Mouse (Mus musculus): Measurements from ENCODE around the gene Usp49. TPM values are rescaled to one million over a fixed set of nuclear protein-coding genes. Genes with fewer than 3 reads are reported as not detected.

Gene Usp49
- 1 to 10 TPM; 5.4 to 8.4 TPM for total RNA-seq (2023)

GRCm38 (mm10) chr17:47630678-47631065 is at the start of gene Usp49:
Gene Usp49 (plus strand): TSS chr17:47630690.

GRCm38 (mm10) chr17:47610849-47611660 is 19.4 kb upstream of the Usp49 start, which contains the start of the genes Bysl, Med20 and Gm20517:
Gene Bysl (minus strand): TSS chr17:47611492.
Gene Med20 (plus strand): TSS chr17:47611582.
Gene Gm20517 (plus strand): TSS chr17:47611589.

GRCm38 (mm10) chr17:47688344-47688607 is 57.8 kb downstream of the Usp49 start, which contains the start of gene Tomm6:
Gene Tomm6 (minus strand): TSS chr17:47688386.

GRCm38 (mm10) chr17:47688608-47689575 is 58.4 kb downstream of the Usp49 start, which contains the start of gene Frs3:
Gene Frs3 (plus strand): TSS chr17:47689030.

GRCm38 (mm10) chr17:47694442-47694502 is 63.8 kb downstream of the Usp49 start, which contains the start of gene Gm21981:
Gene Gm21981 (minus strand): TSS chr17:47694455.

GRCm38 (mm10) chr17:47694503-47695336 is 64.2 kb downstream of the Usp49 start, which contains the start of gene Prickle4:
Gene Prickle4 (minus strand): TSS chr17:47694736.

GRCm38 (mm10) chr17:47726566-47726965 is 96.1 kb downstream of the Usp49 start, which contains the start of gene Pgc:
Gene Pgc (plus strand): TSS chr17:47726842.

Other genes with a start within 250 kb of the Usp49 start
- under 1 TPM in 1 of 2 experiments, not detected in 1; 0.36 TPM for gene Guca1b, start 245.3 kb upstream of the Usp49 start, total RNA-seq (2023)
- gene Guca1a, start 230.1 kb upstream of the Usp49 start, total RNA-seq (2023), result 1 to 10 TPM; 4.9 to 5.7 TPM
- gene AI661453, start 194.1 kb upstream of the Usp49 start, total RNA-seq (2023), result under 1 TPM; 0.11 to 0.29 TPM
- gene 1700001C19Rik, start 193.3 kb upstream of the Usp49 start, total RNA-seq (2023), result not detected
- 10 to 100 TPM; 38.3 to 39.9 TPM for gene Taf8, start 128.4 kb upstream of the Usp49 start, total RNA-seq (2023)
- 100 to 1,000 TPM; 452 to 530 TPM for gene Ccnd3, start 125.6 kb upstream of the Usp49 start, total RNA-seq (2023)
- gene Bysl, start 19.2 kb upstream of the Usp49 start, total RNA-seq (2023), result 10 to 100 TPM; 10.2 to 10.3 TPM
- 10 to 100 TPM; 66.3 to 73.7 TPM for gene Med20, start 19.1 kb upstream of the Usp49 start, total RNA-seq (2023)
- 1 to 10 TPM; 5.5 to 6.0 TPM for gene Gm20517, start 19.1 kb upstream of the Usp49 start, total RNA-seq (2023)
- gene Tomm6, start 57.7 kb downstream of the Usp49 start, total RNA-seq (2023), result 100 to 1,000 TPM; 139 to 156 TPM
- under 1 TPM; 0.18 to 0.89 TPM for gene Frs3, start 58.3 kb downstream of the Usp49 start, total RNA-seq (2023)
- under 1 TPM; 0.15 to 0.40 TPM for gene Gm21981, start 63.8 kb downstream of the Usp49 start, total RNA-seq (2023)
- not detected for gene Prickle4, start 64.0 kb downstream of the Usp49 start, total RNA-seq (2023)
- gene Pgc, start 96.2 kb downstream of the Usp49 start, total RNA-seq (2023), result not detected
- 100 to 1,000 TPM in 1 of 2 experiments, 10 to 100 TPM in 1; 96.8 to 111 TPM for gene Tfeb, start 106.3 kb downstream of the Usp49 start, total RNA-seq (2023)
- under 1 TPM in 1 of 2 experiments, not detected in 1; 0.82 TPM for gene Mdfi, start 204.0 kb downstream of the Usp49 start, total RNA-seq (2023)

All from neutrophil, adult 59 days (primary cell).